Comparison of ENCODE assay signal across 8 mouse cellular contexts in the genomic region with DNA sequence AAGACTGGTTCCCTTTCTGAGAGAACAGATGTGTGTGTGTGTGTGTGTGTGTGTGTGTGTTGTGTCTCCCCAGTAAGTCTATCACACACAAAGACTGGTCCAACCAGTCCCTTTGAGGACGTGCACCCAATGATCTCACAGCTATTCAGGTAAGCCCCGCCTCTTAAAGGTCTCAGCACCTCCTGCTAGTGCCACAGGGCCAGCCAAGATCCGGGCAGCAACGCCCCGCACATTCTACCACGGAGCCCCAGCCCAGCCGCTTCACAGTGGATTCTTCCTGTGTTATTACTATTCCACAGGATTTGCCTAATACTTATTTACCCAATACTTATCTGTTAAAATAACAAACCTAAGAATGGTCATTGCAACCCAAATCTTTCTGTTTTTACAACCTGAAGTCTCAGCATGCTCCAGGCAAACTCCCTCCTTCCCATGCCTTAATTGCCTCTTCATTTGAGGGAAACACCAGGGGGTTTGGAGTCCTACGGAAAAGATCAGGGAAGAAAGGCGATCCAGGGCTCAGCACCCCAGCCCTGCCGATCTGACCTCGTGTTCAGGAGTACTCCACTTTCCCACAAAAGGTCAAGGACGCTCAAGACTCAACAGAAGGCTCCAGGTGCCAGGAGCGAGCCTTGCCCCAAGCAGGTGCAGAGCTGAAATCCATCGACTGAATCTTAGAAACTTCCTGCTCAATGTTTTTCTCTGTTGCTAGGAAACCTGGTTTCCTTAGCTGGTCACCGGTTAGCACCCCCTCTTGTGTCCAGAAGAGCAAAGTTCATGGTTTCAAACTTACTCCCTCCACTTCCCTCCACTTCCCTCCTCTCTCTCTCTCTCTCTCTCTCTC. TPM values are rescaled to one million over a fixed set of nuclear protein-coding genes. Genes with fewer than 3 reads are reported as not detected.
DNase-seq lines count a peak whose midpoint lies in the region; ATAC-seq and TF ChIP-seq lines count a peak whose summit lies in the region.

No protein-coding gene starts in this region.

- H3K9ac ChIP-seq in hindbrain, embryonic 14.5 days = peak overlapping the region; percentile 7
- no peak overlapping the region for H3K9ac ChIP-seq in midbrain, embryonic 16.5 days (ENCODE audit: low read depth, low read length)

- no peak for TF ChIP-seq POLR2A in brain, embryonic 14.5 days (IDR thresholded peaks at IDR 0.05; ENCODE audit: borderline replicate concordance, extremely low read depth, insufficient read depth, insufficient read length, poor library complexity, severe bottlenecking)

- DNase-seq in ES-CJ7 (ENCODE audit: low read depth, low spot score) = peak; percentile 90
- peak; percentile 90 for DNase-seq in brain, embryonic 14.5 days (ENCODE audit: low read depth)
- peak; percentile 70 for DNase-seq in gastrocnemius, adult 18-20 months (ENCODE audit: low spot score)
- peak; percentile 60 for DNase-seq in hindbrain, embryonic 14.5 days (ENCODE audit: low spot score)
- DNase-seq in liver = peak; percentile 68
- DNase-seq in thymus, postnatal 14 days = peak; percentile 67
- DNase-seq in frontal cortex, postnatal 14 days (ENCODE audit: low spot score in 2 of 2) = no peak

- H3K27me3 ChIP-seq in hindbrain, embryonic 14.5 days (ENCODE audit: control insufficient read depth, insufficient read depth, low read length) = no peaks in the 10 kb centered on the region
- no peaks in the 10 kb centered on the region for H3K27me3 ChIP-seq in midbrain, embryonic 16.5 days (ENCODE audit: control insufficient read depth, insufficient read depth, low read depth, low read length)

- no peaks in the 10 kb centered on the region for H3K9me3 ChIP-seq in hindbrain, embryonic 14.5 days (ENCODE audit: control insufficient read depth, low read length)
- no peaks in the 10 kb centered on the region for H3K9me3 ChIP-seq in midbrain, embryonic 16.5 days (replicated peaks; ENCODE audit: control insufficient read depth, low read length, poor library complexity, severe bottlenecking)

- H3K4me3 ChIP-seq in hindbrain, embryonic 14.5 days (replicated peaks; ENCODE audit: low read length) = peak overlapping the region; percentile 17; the same call in 1 of the 2 replicates
- peak overlapping the region; percentile 14 for H3K4me3 ChIP-seq in midbrain, embryonic 16.5 days (ENCODE audit: low read depth, low read length)

- ATAC-seq in hindbrain, embryonic 14.5 days (ENCODE audit: low FRiP score) = peak; percentile 89
- ATAC-seq in midbrain, embryonic 16.5 days = peak; percentile 96

- peak; percentile 20; the same call in 1 of the 2 replicates for TF ChIP-seq CTCF in brain, embryonic 14.5 days (IDR thresholded peaks at IDR 0.05; ENCODE audit: borderline replicate concordance, extremely low read depth, insufficient read depth, insufficient read length)

- 1% methylated on average over 15 of the region's 15 CpGs for WGBS in hindbrain, embryonic 14.5 days
- under 1% methylated on average over 15 of the region's 15 CpGs for WGBS in midbrain, embryonic 16.5 days

- H3K36me3 ChIP-seq in hindbrain, embryonic 14.5 days (replicated peaks; ENCODE audit: control insufficient read depth, insufficient read depth) = no peaks in the 10 kb centered on the region
- H3K36me3 ChIP-seq in midbrain, embryonic 16.5 days (ENCODE audit: control insufficient read depth, insufficient read depth, low read length) = no peaks in the 10 kb centered on the region

- no peak overlapping the region for H3K27ac ChIP-seq in hindbrain, embryonic 14.5 days
- H3K27ac ChIP-seq in midbrain, embryonic 16.5 days (ENCODE audit: low read length) = no peak overlapping the region

- peak overlapping the region; percentile 47 for H3K4me2 ChIP-seq in hindbrain, embryonic 14.5 days (replicated peaks)
- peak overlapping the region; percentile 50 for H3K4me2 ChIP-seq in midbrain, embryonic 16.5 days (ENCODE audit: low read length)

- H3K4me1 ChIP-seq in hindbrain, embryonic 14.5 days (replicated peaks; ENCODE audit: control insufficient read depth, insufficient read depth, low read length) = peaks cover 8% of the 10 kb centered on the region; the same call in 1 of the 2 replicates
- H3K4me1 ChIP-seq in midbrain, embryonic 16.5 days (ENCODE audit: control insufficient read depth, insufficient read depth, low read length) = peaks cover 5% of the 10 kb centered on the region; the same call in 1 of the 2 replicates

RNA-seq across cellular contexts. Expression of a gene that starts 41.5 kb away (rescaled TPM):
- 249 and 289 TPM in 2 replicates for polyA plus RNA-seq in brain, embryonic 14.5 days (2012; rRNA removed)
- 100 to 1,000 TPM; 110 to 123 TPM for total RNA-seq in gastrocnemius, adult 18-20 months (2021)
- 157 and 159 TPM in 2 replicates for polyA plus RNA-seq in hindbrain, embryonic 14.5 days (2014; fragmentation: Nextera tagmentation; extraction: Ambion mirVana)
- 127 and 136 TPM in 2 replicates for polyA plus RNA-seq in midbrain, embryonic 16.5 days (2015; fragmentation: Nextera tagmentation; extraction: Ambion mirVana)

RNA-seq across cellular contexts. Expression of a gene that starts 44.3 kb away (rescaled TPM):
- 1.1 and 1.6 TPM in 2 replicates for polyA plus RNA-seq in brain, embryonic 14.5 days (2012; rRNA removed)
- under 1 TPM in 1 of 2 experiments, not detected in 1; 0.43 TPM for total RNA-seq in gastrocnemius, adult 18-20 months (2021)
- 1.4 and 1.8 TPM in 2 replicates for polyA plus RNA-seq in hindbrain, embryonic 14.5 days (2014; fragmentation: Nextera tagmentation; extraction: Ambion mirVana)
- polyA plus RNA-seq in midbrain, embryonic 16.5 days (2015; fragmentation: Nextera tagmentation; extraction: Ambion mirVana) = 0.85 and 1.3 TPM in 2 replicates

RNA-seq across cellular contexts. Expression of a gene that starts 56.4 kb away (rescaled TPM):
- polyA plus RNA-seq in brain, embryonic 14.5 days (2012; rRNA removed) = 30.5 and 37.1 TPM in 2 replicates
- 10 to 100 TPM; 74.8 to 78.7 TPM for total RNA-seq in gastrocnemius, adult 18-20 months (2021)
- polyA plus RNA-seq in hindbrain, embryonic 14.5 days (2014; fragmentation: Nextera tagmentation; extraction: Ambion mirVana) = 10.6 and 11.1 TPM in 2 replicates
- 9.8 and 10.3 TPM in 2 replicates for polyA plus RNA-seq in midbrain, embryonic 16.5 days (2015; fragmentation: Nextera tagmentation; extraction: Ambion mirVana)

Comparison
In these comparisons a context has a peak if more than half of its experiments do, and no peak if none do; other contexts are left out.
1. DNase-seq: peak in ES-CJ7 (single experiment), brain, embryonic 14.5 days (single experiment), gastrocnemius, adult 18-20 months (single experiment), hindbrain, embryonic 14.5 days (single experiment), liver (single experiment) and thymus, postnatal 14 days (single experiment); none in frontal cortex, postnatal 14 days (0 of 2).